40 mouse cellular contexts compared by ENCODE assay signal in genomic region chr5:140391435-140391834, GRCm38 (mm10). TPM values are rescaled to one million over a fixed set of nuclear protein-coding genes. Genes with fewer than 3 reads are reported as not detected.
"Had no signal": no experiment of that assay in that cellular context is flagged by ENCODE, and none has a peak within 500 bp of the region (broad histone marks: within the 10 kb centered on the region; RNA-seq: fewer than 3 reads in every experiment).

No protein-coding gene starts in this region.

- H3K4me3 ChIP-seq: heart, adult 2 months; heart, embryonic 13.5 days; heart, embryonic 15.5 days; hindbrain, embryonic 13.5 days; hindbrain, embryonic 15.5 days; kidney, embryonic 15.5 days; layer of hippocampus, adult 2 months; limb, embryonic 13.5 days; limb, embryonic 15.5 days; liver, embryonic 12.5 days had no signal

- H3K27ac ChIP-seq: heart, adult 2 months; heart, embryonic 13.5 days; heart, embryonic 15.5 days; hindbrain, embryonic 13.5 days; hindbrain, embryonic 15.5 days; hindbrain, postnatal 0 days; kidney, embryonic 15.5 days; kidney, postnatal 0 days; layer of hippocampus, adult 2 months; limb, embryonic 13.5 days; limb, embryonic 15.5 days; liver, embryonic 12.5 days; liver, embryonic 14.5 days had no signal

- DNase-seq: gastrocnemius, postnatal 14 days; gastrocnemius, postnatal 36 days; heart, adult 2 months; heart, postnatal 14 days; heart, postnatal 36 days; kidney, adult 11 months; kidney, adult 2 months; kidney, adult 9 months; kidney, postnatal 14 days; kidney, postnatal 4 days; layer of hippocampus, postnatal 36 days; left cerebral cortex, postnatal 4 days had no signal

RNA-seq across cellular contexts. Expression of gene Gm4869, which starts 54.0 kb away (rescaled TPM):
- total RNA-seq: gastrocnemius, adult 18-20 months; gastrocnemius, adult 8-10 months; gastrocnemius, postnatal 14 days; gastrocnemius, postnatal 36 days; heart, adult 2 months; heart, postnatal 14 days; heart, postnatal 36 days; hematopoietic stem cell, adult 5-6 weeks; hindbrain, postnatal 0 days; layer of hippocampus, adult 2 months; layer of hippocampus, postnatal 10 days; layer of hippocampus, postnatal 36 days; left cerebral cortex, adult 18-20 months; left cerebral cortex, adult 8-10 months; left cerebral cortex, postnatal 10 days; left cerebral cortex, postnatal 25 days; left cerebral cortex, postnatal 4 days; liver, adult 2 months had no signal
- polyA plus RNA-seq: gonadal fat pad, adult 2 months; heart, adult 2 months; heart, embryonic 11.5 days; heart, embryonic 15.5 days; heart, postnatal 0 days; hindbrain, embryonic 13.5 days; hindbrain, embryonic 15.5 days; hindbrain, postnatal 0 days; intestine, embryonic 14.5 days; intestine, embryonic 16.5 days; kidney, embryonic 15.5 days; kidney, postnatal 0 days; limb, embryonic 11.5 days; limb, embryonic 13.5 days; limb, embryonic 15.5 days; liver, adult 2 months; liver, embryonic 12.5 days; liver, embryonic 16.5 days had no signal
